8 mouse cellular contexts compared by ENCODE assay signal in the genomic region with DNA sequence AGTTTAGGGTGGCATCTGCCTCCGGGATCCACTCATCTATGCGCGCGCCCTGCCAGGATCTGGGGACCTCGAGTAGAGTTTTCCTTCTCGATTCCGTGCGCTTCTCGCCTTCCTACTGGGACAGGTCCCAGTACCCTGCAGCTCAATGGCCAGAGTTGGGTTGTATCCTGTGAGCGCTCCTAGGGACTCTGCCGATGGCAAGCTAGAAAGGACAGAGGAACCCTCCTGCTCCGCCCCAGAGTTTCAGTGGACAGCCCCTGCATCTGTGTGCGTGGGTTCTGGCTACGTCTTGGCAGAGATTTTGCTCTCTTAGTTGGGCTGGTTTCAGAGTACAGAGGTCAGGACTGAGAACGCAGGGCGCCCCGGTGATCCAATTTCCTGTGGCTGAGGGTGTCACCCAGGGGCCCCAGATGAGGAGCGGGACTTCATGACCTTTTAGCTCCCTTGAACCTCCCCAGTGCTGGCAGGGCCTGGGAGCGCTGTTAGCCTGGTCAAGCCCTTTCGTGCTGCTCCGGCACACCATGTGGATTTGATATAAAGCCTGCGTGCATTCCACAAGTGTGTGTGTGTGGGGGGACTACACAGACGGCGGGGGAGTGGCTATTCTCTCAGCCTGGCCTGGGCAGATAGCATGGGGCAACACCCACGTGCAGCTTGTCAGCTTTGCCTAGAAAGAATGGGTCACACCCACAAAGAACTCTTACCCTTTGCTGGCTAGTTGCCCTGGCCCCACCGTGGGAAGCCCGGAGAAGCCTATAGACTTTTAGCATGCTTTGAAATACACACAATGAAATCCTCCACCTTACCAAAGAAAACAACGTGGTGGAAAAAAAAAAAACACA. TPM values are rescaled to one million over a fixed set of nuclear protein-coding genes. Genes with fewer than 3 reads are reported as not detected.
DNase-seq lines count a peak whose midpoint lies in the region; ATAC-seq and TF ChIP-seq lines count a peak whose summit lies in the region.
"Not testable (repeated sequence)": the region's sequence is repeated elsewhere in the genome, so short reads cannot be mapped to it uniquely, and the experiment has no call there.

No protein-coding gene starts in this region.

- peak overlapping the region; percentile 21; the same call in 1 of the 2 replicates for H3K4me3 ChIP-seq in embryonic facial prominence, embryonic 11.5 days (ENCODE audit: low read depth, low read length)
- peak overlapping the region; percentile 54 for H3K4me3 ChIP-seq in kidney, adult 2 months (ENCODE audit: insufficient read depth, low read depth, low read length)
- H3K4me3 ChIP-seq in limb, embryonic 15.5 days = peak overlapping the region; percentile 27
- not testable (repeated sequence) for H3K4me3 ChIP-seq in neural tube, embryonic 12.5 days

- not testable (repeated sequence) for TF ChIP-seq CTCF in kidney, adult 2 months (conservative IDR thresholded peaks at IDR 0.05; ENCODE audit: insufficient read depth, insufficient read length, low read depth, low read length)

- H3K4me2 ChIP-seq in embryonic facial prominence, embryonic 11.5 days (ENCODE audit: low read depth, low read length); neural tube, embryonic 12.5 days (replicated peaks): not testable (repeated sequence)
- H3K4me2 ChIP-seq in limb, embryonic 15.5 days = peak overlapping the region; percentile 19; the same call in 1 of the 2 replicates

- TF ChIP-seq POLR2A in kidney, adult 2 months (IDR thresholded peaks at IDR 0.05; ENCODE audit: low read depth, low read length) = not testable (repeated sequence)

- peak; percentile 66 for ATAC-seq in embryonic facial prominence, embryonic 11.5 days (replicated peaks; ENCODE audit: insufficient number of reproducible peaks, low FRiP score, low TSS enrichment, low read depth)
- peak; percentile 50 for ATAC-seq in limb, embryonic 15.5 days (ENCODE audit: insufficient number of reproducible peaks, low FRiP score, low TSS enrichment, low read depth)
- peak; percentile 42 for ATAC-seq in neural tube, embryonic 12.5 days (ENCODE audit: low FRiP score, low read depth)

- H3K9me3 ChIP-seq in embryonic facial prominence, embryonic 11.5 days (replicated peaks; ENCODE audit: control insufficient read depth, low read length); limb, embryonic 15.5 days; neural tube, embryonic 12.5 days: not testable (repeated sequence)

- not testable (repeated sequence) for H3K27ac ChIP-seq in embryonic facial prominence, embryonic 11.5 days (replicated peaks; ENCODE audit: low read depth, low read length); kidney, adult 2 months (ENCODE audit: insufficient read depth, low read depth, low read length); limb, embryonic 15.5 days; neural tube, embryonic 12.5 days

- H3K27me3 ChIP-seq in embryonic facial prominence, embryonic 11.5 days (ENCODE audit: control insufficient read depth, insufficient read depth, low read length); kidney, adult 2 months (replicated peaks; ENCODE audit: control insufficient read depth, insufficient read depth, low read length); limb, embryonic 15.5 days; neural tube, embryonic 12.5 days (replicated peaks): not testable (repeated sequence)

- not testable (repeated sequence) for H3K36me3 ChIP-seq in embryonic facial prominence, embryonic 11.5 days (replicated peaks; ENCODE audit: control insufficient read depth, insufficient read depth, low read depth, low read length); kidney, adult 2 months (ENCODE audit: control insufficient read depth, insufficient read depth, low read length); limb, embryonic 15.5 days; neural tube, embryonic 12.5 days

- DNase-seq in 3T3-L1 (ENCODE audit: low read depth, low spot score) = peak; percentile 73
- peak; percentile 57 for DNase-seq in embryonic facial prominence, embryonic 11.5 days (ENCODE audit: low spot score)
- peak; percentile 97 for DNase-seq in heart, adult 11 months
- peak; percentile 24 for DNase-seq in heart, postnatal 4 days
- peak; percentile 41 for DNase-seq in kidney, adult 2 months
- peak; percentile 9 for DNase-seq in lung, postnatal 14 days

- not testable (repeated sequence) for H3K9ac ChIP-seq in embryonic facial prominence, embryonic 11.5 days (replicated peaks; ENCODE audit: low read length); limb, embryonic 15.5 days; neural tube, embryonic 12.5 days

- WGBS in embryonic facial prominence, embryonic 11.5 days = 3% methylated on average over 13 of the region's 28 CpGs
- WGBS in kidney, adult 2 months = 3% methylated on average over 18 of the region's 28 CpGs
- WGBS in limb, embryonic 15.5 days = 3% methylated on average over 20 of the region's 28 CpGs
- 5% methylated on average over 19 of the region's 28 CpGs for WGBS in neural tube, embryonic 12.5 days

- not testable (repeated sequence) for H3K4me1 ChIP-seq in embryonic facial prominence, embryonic 11.5 days (ENCODE audit: control insufficient read depth, insufficient read depth, low read length); kidney, adult 2 months (ENCODE audit: control insufficient read depth, insufficient read depth, low read length); limb, embryonic 15.5 days; neural tube, embryonic 12.5 days

RNA-seq across cellular contexts. Expression of gene Nid1, which starts 1.0 kb away (rescaled TPM):
- polyA plus RNA-seq in embryonic facial prominence, embryonic 11.5 days (2014; fragmentation: Nextera tagmentation; extraction: Ambion mirVana) = 54.8 and 63.8 TPM in 2 replicates
- total RNA-seq in heart, postnatal 4 days (2021) = 100 to 1,000 TPM; 162 to 168 TPM
- polyA plus RNA-seq in kidney, adult 2 months (2012; rRNA removed) = 64.6 and 67.6 TPM in 2 replicates
- polyA plus RNA-seq in limb, embryonic 15.5 days (2015; fragmentation: Nextera tagmentation; extraction: Ambion mirVana) = 116 and 134 TPM in 2 replicates
- polyA plus RNA-seq in neural tube, embryonic 12.5 days (2016; fragmentation: Nextera tagmentation; extraction: Ambion mirVana) = 44.7 and 60.2 TPM in 2 replicates

RNA-seq across cellular contexts. Expression of gene Gpr137b, which starts 44.5 kb away (rescaled TPM):
- polyA plus RNA-seq in embryonic facial prominence, embryonic 11.5 days (2014; fragmentation: Nextera tagmentation; extraction: Ambion mirVana) = 18.5 and 21.5 TPM in 2 replicates
- 1 to 10 TPM; 9.0 to 9.4 TPM for total RNA-seq in heart, postnatal 4 days (2021)
- polyA plus RNA-seq in kidney, adult 2 months (2012; rRNA removed) = 283 and 302 TPM in 2 replicates
- polyA plus RNA-seq in limb, embryonic 15.5 days (2015; fragmentation: Nextera tagmentation; extraction: Ambion mirVana) = 13.4 and 14.9 TPM in 2 replicates
- 26.2 and 26.5 TPM in 2 replicates for polyA plus RNA-seq in neural tube, embryonic 12.5 days (2016; fragmentation: Nextera tagmentation; extraction: Ambion mirVana)

Comparison
In these comparisons a context has a peak if more than half of its experiments do, and no peak if none do; other contexts are left out.
1. DNase-seq: peak in every context shown above with its lines; median percentile 97 in heart, adult 11 months; 73 in 3T3-L1; 57 in embryonic facial prominence, embryonic 11.5 days; 41 in kidney, adult 2 months; 24 in heart, postnatal 4 days; 9 in lung, postnatal 14 days.
2. RNA of gene Gpr137b, which starts 44.5 kb away (polyA plus RNA-seq): 283 to 302 TPM in kidney, adult 2 months; 26.2 to 26.5 TPM in neural tube, embryonic 12.5 days, 18.5 to 21.5 TPM in embryonic facial prominence, embryonic 11.5 days and 13.4 to 14.9 TPM in limb, embryonic 15.5 days; every median in the first group is over 10 times any median in the second.
3. Peak in every context shown above with its lines, with median percentiles within 50 percentile points of each other: ATAC-seq.